Mouse (Mus musculus) E14TG2a.4 (cell line): ENCODE measurements around the gene Vamp1.

Source experiments
- CTCF ChIP-seq: conservative IDR thresholded peaks from 2 replicates; pipeline ENCODE4 v1.5.1; 2014; ENCODE audit warnings: low read length
- NANOG ChIP-seq: IDR thresholded peaks from 2 replicates; pipeline ENCODE4 v1.6.1; 2014; ENCODE audit warnings: borderline replicate concordance, low read length, mixed read lengths

GRCm38 (mm10) chr6:125260006-125260555, 44.7 kb downstream of the Vamp1 start:
- no peak for TF ChIP-seq CTCF
- no peak for TF ChIP-seq NANOG
